Mouse (Mus musculus): Measurements from ENCODE around the gene Megf6. TPM values are rescaled to one million over a fixed set of nuclear protein-coding genes. Genes with fewer than 3 reads are reported as not detected.

Megf6 gene
- polyA plus RNA-seq, 1 experiment from 2014 or later = 8.8 TPM

- H3K27me3 ChIP-seq (ENCODE audit: control insufficient read depth, insufficient read depth, low read length) = 0 out of 2 replicates have a peak, but pooled peaks cover 7% of the 10 kb centered on the region
- H3K4me1 ChIP-seq (ENCODE audit: control insufficient read depth, insufficient read depth, low read length) = peaks cover 12% of the 10 kb centered on the region
- H3K9me3 ChIP-seq (replicated peaks; ENCODE audit: control insufficient read depth, low read length) = no peaks in the 10 kb centered on the region
- ATAC-seq (replicated peaks; ENCODE audit: insufficient number of reproducible peaks, low FRiP score, low TSS enrichment) = no peak
- H3K4me3 ChIP-seq (ENCODE audit: low read depth, low read length) = no peak overlapping the region
- no peak overlapping the region for H3K4me2 ChIP-seq
- WGBS (ENCODE audit: insufficient replicate concordance) = 82% methylated on average over 13 of the region's 13 CpGs
- no peak overlapping the region for H3K27ac ChIP-seq (ENCODE audit: low read depth, low read length)
- H3K9ac ChIP-seq (ENCODE audit: low read depth, low read length) = no peak overlapping the region
- H3K36me3 ChIP-seq (ENCODE audit: control insufficient read depth, insufficient read depth, low read length) = no peaks in the 10 kb centered on the region
Observed at GRCm38 (mm10) chr4:154211459-154211858, 40.9 kb downstream of the Megf6 start.

DNA sequence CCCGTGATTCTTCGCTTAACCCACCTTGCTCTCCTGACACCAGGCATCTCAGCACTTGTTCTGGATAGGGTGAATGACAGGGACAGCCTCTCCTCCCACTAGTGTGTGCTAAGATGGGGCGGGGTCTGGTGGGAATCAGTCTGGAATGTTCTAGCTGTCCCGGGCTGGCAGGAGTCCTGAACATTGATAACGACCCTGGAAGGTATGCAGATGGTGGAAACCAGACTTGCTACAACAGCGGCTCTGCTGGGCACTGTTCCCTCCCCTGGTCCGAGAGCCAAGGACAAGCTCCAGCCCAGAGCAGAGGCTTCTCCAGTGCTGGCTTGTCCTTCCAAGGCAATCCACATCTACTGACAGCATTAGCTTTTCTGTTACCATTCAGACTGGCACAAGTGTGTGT, 43.1 kb downstream of the Megf6 start:
- peak; percentile 38; the same call in 1 of the 2 replicates for ATAC-seq (replicated peaks; ENCODE audit: insufficient number of reproducible peaks, low FRiP score, low TSS enrichment)
- H3K27me3 ChIP-seq (ENCODE audit: control insufficient read depth, insufficient read depth, low read length) = 0 out of 2 replicates have a peak, but pooled peaks cover 7% of the 10 kb centered on the region
- H3K4me1 ChIP-seq (ENCODE audit: control insufficient read depth, insufficient read depth, low read length) = peaks cover 14% of the 10 kb centered on the region
- H3K36me3 ChIP-seq (ENCODE audit: control insufficient read depth, insufficient read depth, low read length) = no peaks in the 10 kb centered on the region
- H3K4me3 ChIP-seq (ENCODE audit: low read depth, low read length) = no peak overlapping the region
- H3K9me3 ChIP-seq (replicated peaks; ENCODE audit: control insufficient read depth, low read length) = no peaks in the 10 kb centered on the region
- 37% methylated on average over 7 of the region's 7 CpGs for WGBS (ENCODE audit: insufficient replicate concordance)
- H3K9ac ChIP-seq (ENCODE audit: low read depth, low read length) = no peak overlapping the region
- no peak overlapping the region for H3K27ac ChIP-seq (ENCODE audit: low read depth, low read length)
- H3K4me2 ChIP-seq = no peak overlapping the region

- no peak overlapping the region for H3K27ac ChIP-seq (ENCODE audit: low read depth, low read length)
- H3K27me3 ChIP-seq (ENCODE audit: control insufficient read depth, insufficient read depth, low read length) = 0 out of 2 replicates have a peak, but pooled peaks cover 7% of the 10 kb centered on the region
- WGBS (ENCODE audit: insufficient replicate concordance) = 7% methylated on average over 5 of the region's 5 CpGs
- peaks cover 14% of the 10 kb centered on the region for H3K4me1 ChIP-seq (ENCODE audit: control insufficient read depth, insufficient read depth, low read length)
- H3K4me3 ChIP-seq (ENCODE audit: low read depth, low read length) = no peak overlapping the region
- no peak overlapping the region for H3K4me2 ChIP-seq
- no peaks in the 10 kb centered on the region for H3K9me3 ChIP-seq (replicated peaks; ENCODE audit: control insufficient read depth, low read length)
- no peak overlapping the region for H3K9ac ChIP-seq (ENCODE audit: low read depth, low read length)
- no peaks in the 10 kb centered on the region for H3K36me3 ChIP-seq (ENCODE audit: control insufficient read depth, insufficient read depth, low read length)
- no peak for ATAC-seq (replicated peaks; ENCODE audit: insufficient number of reproducible peaks, low FRiP score, low TSS enrichment)
Observed at GRCm38 (mm10) chr4:154214075-154214474, 43.5 kb downstream of the Megf6 start.

DNA sequence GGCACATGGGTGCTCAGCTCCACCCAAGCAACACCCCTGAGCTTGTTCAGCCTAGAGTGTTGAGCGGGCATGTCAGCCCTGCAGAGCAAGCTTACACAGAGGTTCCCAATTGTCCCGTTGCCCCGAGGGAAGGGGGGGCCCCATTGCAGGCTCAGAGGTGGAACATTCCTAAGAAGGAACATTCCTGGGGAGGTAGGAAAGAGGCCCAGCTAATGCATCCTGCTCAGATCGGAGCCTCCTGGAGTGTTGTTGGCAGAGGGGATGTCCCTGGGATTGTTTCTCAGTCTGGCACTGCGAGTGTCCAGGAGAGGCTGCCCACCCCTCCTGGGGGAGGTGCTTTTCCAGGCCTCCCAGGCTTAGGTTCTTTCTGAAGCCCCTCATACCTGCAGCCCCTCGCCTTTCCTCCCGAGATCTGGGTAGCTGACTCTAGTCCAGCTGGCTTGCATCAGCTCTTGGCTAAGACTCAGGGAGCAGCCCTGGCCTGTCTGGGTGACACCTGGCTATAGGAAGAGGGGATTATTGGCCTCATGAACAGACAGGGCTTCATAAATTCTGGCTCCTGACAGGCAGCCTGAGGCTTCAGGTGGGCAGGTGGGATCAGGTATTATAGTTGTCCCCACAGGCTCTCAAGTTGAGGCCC, 47.3 kb downstream of the Megf6 start:
- H3K9me3 ChIP-seq (replicated peaks; ENCODE audit: control insufficient read depth, low read length) = no peaks in the 10 kb centered on the region
- no peaks in the 10 kb centered on the region for H3K36me3 ChIP-seq (ENCODE audit: control insufficient read depth, insufficient read depth, low read length)
- WGBS (ENCODE audit: insufficient replicate concordance) = 54% methylated on average over 7 of the region's 7 CpGs
- no peaks in the 10 kb centered on the region for H3K27me3 ChIP-seq (ENCODE audit: control insufficient read depth, insufficient read depth, low read length)
- H3K27ac ChIP-seq (ENCODE audit: low read depth, low read length) = no peak overlapping the region
- no peak overlapping the region for H3K4me2 ChIP-seq
- H3K4me1 ChIP-seq (ENCODE audit: control insufficient read depth, insufficient read depth, low read length) = peaks cover 14% of the 10 kb centered on the region
- no peak for ATAC-seq (replicated peaks; ENCODE audit: insufficient number of reproducible peaks, low FRiP score, low TSS enrichment)
- H3K4me3 ChIP-seq (ENCODE audit: low read depth, low read length) = no peak overlapping the region
- H3K9ac ChIP-seq (ENCODE audit: low read depth, low read length) = no peak overlapping the region

DNA sequence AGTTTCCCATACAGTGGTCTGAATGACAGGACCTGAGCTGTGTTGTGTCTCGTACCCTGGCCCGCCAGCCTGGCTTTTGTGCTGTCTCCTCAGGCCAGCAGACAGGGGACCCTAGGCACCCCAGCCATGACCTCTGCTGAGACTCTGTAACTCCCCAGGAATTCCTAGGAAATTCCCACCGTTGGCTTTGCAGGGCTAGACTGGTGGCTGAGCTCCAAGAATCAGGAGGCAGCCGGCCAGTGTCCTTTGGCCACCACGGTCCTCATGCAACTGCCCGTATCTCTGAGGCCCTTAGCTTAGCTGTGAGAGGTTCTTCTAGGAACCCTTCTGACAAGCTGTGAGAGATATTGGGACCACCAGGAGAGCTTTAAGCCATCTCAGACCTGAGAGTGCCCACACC, 52.2 kb downstream of the Megf6 start:
- H3K4me1 ChIP-seq (ENCODE audit: control insufficient read depth, insufficient read depth, low read length) = peaks cover 16% of the 10 kb centered on the region
- H3K4me2 ChIP-seq = no peak overlapping the region
- H3K4me3 ChIP-seq (ENCODE audit: low read depth, low read length) = no peak overlapping the region
- no peaks in the 10 kb centered on the region for H3K36me3 ChIP-seq (ENCODE audit: control insufficient read depth, insufficient read depth, low read length)
- H3K27me3 ChIP-seq (ENCODE audit: control insufficient read depth, insufficient read depth, low read length) = 0 out of 2 replicates have a peak, but pooled peaks cover 2% of the 10 kb centered on the region
- 65% methylated on average over 6 of the region's 6 CpGs for WGBS (ENCODE audit: insufficient replicate concordance)
- H3K27ac ChIP-seq (ENCODE audit: low read depth, low read length) = no peak overlapping the region
- H3K9ac ChIP-seq (ENCODE audit: low read depth, low read length) = no peak overlapping the region
- no peak for ATAC-seq (replicated peaks; ENCODE audit: insufficient number of reproducible peaks, low FRiP score, low TSS enrichment)
- no peaks in the 10 kb centered on the region for H3K9me3 ChIP-seq (replicated peaks; ENCODE audit: control insufficient read depth, low read length)

GRCm38 (mm10) chr4:154224267-154224969, 53.9 kb downstream of the Megf6 start:
- Histone ChIP-seq H3K4me3 (ENCODE audit: low read depth, low read length) (no peak overlapping the region), H3K4me2 (no peak overlapping the region), H3K4me1 (ENCODE audit: control insufficient read depth, insufficient read depth, low read length) (peaks cover 22% of the 10 kb centered on the region), H3K36me3 (ENCODE audit: control insufficient read depth, insufficient read depth, low read length) (no peaks in the 10 kb centered on the region), H3K9me3 (replicated peaks; ENCODE audit: control insufficient read depth, low read length) (no peaks in the 10 kb centered on the region), H3K27me3 (ENCODE audit: control insufficient read depth, insufficient read depth, low read length) (0 out of 2 replicates have a peak, but pooled peaks cover 2% of the 10 kb centered on the region), H3K9ac (ENCODE audit: low read depth, low read length) (no peak overlapping the region), H3K27ac (ENCODE audit: low read depth, low read length) (peak overlapping the region; percentile 22; the same call in 1 of the 2 replicates)
- 17% methylated on average over 6 of the region's 6 CpGs for WGBS (ENCODE audit: insufficient replicate concordance)
- ATAC-seq (replicated peaks; ENCODE audit: insufficient number of reproducible peaks, low FRiP score, low TSS enrichment) = peak; percentile 40; the same call in 1 of the 2 replicates

GRCm38 (mm10) chr4:154224970-154225309, 54.4 kb downstream of the Megf6 start:
- H3K36me3 ChIP-seq (ENCODE audit: control insufficient read depth, insufficient read depth, low read length) = no peaks in the 10 kb centered on the region
- H3K27me3 ChIP-seq (ENCODE audit: control insufficient read depth, insufficient read depth, low read length) = 0 out of 2 replicates have a peak, but pooled peaks cover 2% of the 10 kb centered on the region
- H3K9me3 ChIP-seq (replicated peaks; ENCODE audit: control insufficient read depth, low read length) = no peaks in the 10 kb centered on the region
- H3K4me1 ChIP-seq (ENCODE audit: control insufficient read depth, insufficient read depth, low read length) = peaks cover 22% of the 10 kb centered on the region
- H3K27ac ChIP-seq (ENCODE audit: low read depth, low read length) = no peak overlapping the region
- ATAC-seq (replicated peaks; ENCODE audit: insufficient number of reproducible peaks, low FRiP score, low TSS enrichment) = no peak
- H3K4me3 ChIP-seq (ENCODE audit: low read depth, low read length) = no peak overlapping the region
- no peak overlapping the region for H3K9ac ChIP-seq (ENCODE audit: low read depth, low read length)
- H3K4me2 ChIP-seq = no peak overlapping the region
- WGBS (ENCODE audit: insufficient replicate concordance) = 54% methylated on average over 9 of the region's 9 CpGs

GRCm38 (mm10) chr4:154226678-154227077, 56.1 kb downstream of the Megf6 start:
- no peaks in the 10 kb centered on the region for H3K36me3 ChIP-seq (ENCODE audit: control insufficient read depth, insufficient read depth, low read length)
- ATAC-seq (replicated peaks; ENCODE audit: insufficient number of reproducible peaks, low FRiP score, low TSS enrichment) = no peak
- no peak overlapping the region for H3K4me2 ChIP-seq
- peaks cover 28% of the 10 kb centered on the region for H3K4me1 ChIP-seq (ENCODE audit: control insufficient read depth, insufficient read depth, low read length)
- no peaks in the 10 kb centered on the region for H3K9me3 ChIP-seq (replicated peaks; ENCODE audit: control insufficient read depth, low read length)
- WGBS (ENCODE audit: insufficient replicate concordance) = 69% methylated on average over 11 of the region's 11 CpGs
- H3K4me3 ChIP-seq (ENCODE audit: low read depth, low read length) = no peak overlapping the region
- H3K27ac ChIP-seq (ENCODE audit: low read depth, low read length) = no peak overlapping the region
- H3K27me3 ChIP-seq (ENCODE audit: control insufficient read depth, insufficient read depth, low read length) = 0 out of 2 replicates have a peak, but pooled peaks cover 2% of the 10 kb centered on the region
- no peak overlapping the region for H3K9ac ChIP-seq (ENCODE audit: low read depth, low read length)

All from heart, embryonic 11.5 days (tissue).